Mouse (Mus musculus) central nervous system, embryonic 11.5 days (tissue): ENCODE measurements around the gene Rbm8a2. TPM values are rescaled to one million over a fixed set of nuclear protein-coding genes. Genes with fewer than 3 reads are reported as not detected.

ENCODE experiments used
- polyA plus RNA-seq: library from polyadenylated mRNA; depleted of rRNA; stranded (reverse); fragments of >200 nt; gene quantifications from 2 replicates; pipeline ENCODE4 v1.2.3, GENCODE M21; 2012; rRNA removed

Rbm8a2 gene
- 0.12 and 0.64 TPM in 2 replicates for polyA plus RNA-seq

DNA sequence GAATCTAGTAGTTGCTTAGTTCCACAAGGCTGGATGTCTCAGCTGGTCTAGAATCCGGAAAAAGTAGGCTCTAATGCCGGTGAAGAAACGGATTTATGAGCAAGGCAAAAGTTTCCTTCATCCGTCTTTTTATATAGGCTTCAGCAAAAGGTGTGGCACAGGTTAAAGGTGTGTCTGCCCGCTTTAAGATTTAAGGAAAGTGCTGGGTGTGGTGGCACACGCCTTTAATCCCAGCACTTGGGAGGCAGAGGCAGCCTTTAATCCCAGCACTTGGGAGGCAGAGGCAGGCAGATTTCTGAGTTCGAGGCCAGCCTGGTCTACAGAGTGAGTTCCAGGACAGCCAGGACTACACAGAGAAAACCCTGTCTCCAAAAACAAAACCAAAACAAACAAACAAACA lies at the start of gene Rbm8a2:
Gene Rbm8a2, minus strand, starts transcription at position 101 of the 400 bp plus-strand sequence.

Other genes starting within 250 kb of the Rbm8a2 start
- gene Exo1, start 98.5 kb downstream of the Rbm8a2 start, polyA plus RNA-seq: 35.2 and 45.2 TPM in 2 replicates
- gene Gm38100, start 58.8 kb downstream of the Rbm8a2 start, polyA plus RNA-seq: 0.14 and 0.15 TPM in 2 replicates